Mouse (Mus musculus) CH12.LX (cell line): ENCODE results near the gene Wnt3a. TPM values are rescaled to one million over a fixed set of nuclear protein-coding genes. Genes with fewer than 3 reads are reported as not detected.

Experiments used
- DNase-seq: peaks from one replicate; pipeline ENCODE4 v3.0.0-alpha.2; 2013; ENCODE audit errors: extremely low read depth
- H3K27ac ChIP-seq: 2 replicates; pipeline ENCODE4 v1.5.1; 2012; ENCODE audit warnings: low read depth, mild to moderate bottlenecking, control low read depth, moderate library complexity; ENCODE audit not compliant: insufficient read depth
- H3K27me3 ChIP-seq: replicated peaks from 2 replicates; pipeline ENCODE3; 2012; ENCODE audit warnings: inconsistent platforms
- H3K36me3 ChIP-seq, 2 experiments: replicated peaks in 1 of 2; 2 replicates each; pipeline versions ENCODE3 to v1.6.1; 2012; ENCODE audit warnings: inconsistent platforms in 1 of 2, low read length in 1 of 2, mild to moderate bottlenecking in 1 of 2, mixed read lengths in 1 of 2, moderate library complexity in 1 of 2; ENCODE audit not compliant: control insufficient read depth in 1 of 2, insufficient read depth in 1 of 2
- H3K4me1 ChIP-seq, 2 experiments: 2 replicates each; pipeline ENCODE4 v1.6.1; 2012; ENCODE audit warnings: inconsistent platforms in 1 of 2, moderate library complexity in 1 of 2; ENCODE audit not compliant: insufficient read depth in 2 of 2, control insufficient read depth in 1 of 2
- H3K4me2 ChIP-seq: 2 replicates; pipeline ENCODE4 v1.6.1; 2012; ENCODE audit warnings: low read depth, mild to moderate bottlenecking, control low read depth; ENCODE audit not compliant: poor library complexity, insufficient read depth, severe bottlenecking
- H3K4me3 ChIP-seq, 3 experiments: fragments of 150-350 bp in 1 of 3; sonication (generic) in 1 of 3; replicated peaks in 1 of 3; 2 replicates each; pipeline versions ENCODE3 to v1.5.1; 2011 to 2012; ENCODE audit warnings: low read depth in 2 of 3, low read length in 2 of 3, mild to moderate bottlenecking in 2 of 3, moderate library complexity in 2 of 3, control low read depth in 1 of 3, improper control_type of control experiment in 1 of 3, inconsistent platforms in 1 of 3, mixed read lengths in 1 of 3; ENCODE audit not compliant: poor library complexity in 1 of 3
- H3K79me2 ChIP-seq: replicated peaks from 2 replicates; pipeline ENCODE4 v1.6.1; 2012; ENCODE audit warnings: mild to moderate bottlenecking, moderate library complexity; ENCODE audit not compliant: control insufficient read depth, poor library complexity, insufficient read depth, severe bottlenecking; ENCODE audit errors: extremely low read depth
- H3K9ac ChIP-seq: 2 replicates; pipeline ENCODE4 v1.6.1; 2012; ENCODE audit warnings: low read depth, mild to moderate bottlenecking, control low read depth, moderate library complexity; ENCODE audit not compliant: insufficient read depth
- H3K9me3 ChIP-seq: replicated peaks from 2 replicates; pipeline ENCODE3; 2012; ENCODE audit warnings: low read length, inconsistent platforms, mixed read lengths
- BHLHE40 ChIP-seq: IDR thresholded peaks from 2 replicates; pipeline ENCODE4 v1.6.1; 2011; ENCODE audit warnings: mild to moderate bottlenecking, low read depth, low read length, improper control_type of control experiment
- CHD2 ChIP-seq: IDR thresholded peaks from 2 replicates; pipeline ENCODE4 v1.6.1; 2011; ENCODE audit warnings: low read length, improper control_type of control experiment
- CTCF ChIP-seq, 2 experiments: IDR thresholded peaks in 1 of 2; conservative IDR thresholded peaks in 1 of 2; 2 replicates each; pipeline ENCODE4 v1.5.1; 2011 to 2012; ENCODE audit warnings: low read depth in 2 of 2, low read length in 2 of 2, improper control_type of control experiment in 1 of 2, inconsistent platforms in 1 of 2, mild to moderate bottlenecking in 1 of 2, moderate library complexity in 1 of 2
- E2F4 ChIP-seq: IDR thresholded peaks from 2 replicates; pipeline ENCODE4 v1.6.1; 2011; ENCODE audit warnings: low read depth, low read length, improper control_type of control experiment; ENCODE audit not compliant: insufficient replicate concordance
- ELF1 ChIP-seq: IDR thresholded peaks from 2 replicates; pipeline ENCODE4 v1.6.1; 2014; ENCODE audit warnings: low read depth, mild to moderate bottlenecking, inconsistent platforms, low read length, improper control_type of control experiment
- EP300 ChIP-seq: IDR thresholded peaks from 2 replicates; pipeline ENCODE4 v1.6.1; 2011; ENCODE audit warnings: low read length, improper control_type of control experiment
- GABPA ChIP-seq: IDR thresholded peaks from 2 replicates; pipeline ENCODE4 v1.6.1; 2012; ENCODE audit warnings: low read depth, low read length, improper control_type of control experiment, inconsistent platforms; ENCODE audit not compliant: insufficient replicate concordance
- HCFC1 ChIP-seq: IDR thresholded peaks from 2 replicates; pipeline ENCODE4 v1.6.1; 2012; ENCODE audit warnings: low read depth, mild to moderate bottlenecking, inconsistent platforms, low read length, improper control_type of control experiment
- IRF4 ChIP-seq: IDR thresholded peaks from 2 replicates; pipeline ENCODE4 v1.6.1; 2014; ENCODE audit warnings: low read depth, mild to moderate bottlenecking, inconsistent platforms, low read length, improper control_type of control experiment
- JUN ChIP-seq: IDR thresholded peaks from 2 replicates; pipeline ENCODE4 v1.6.1; 2011; ENCODE audit warnings: low read depth, mild to moderate bottlenecking, low read length, improper control_type of control experiment, moderate library complexity; ENCODE audit not compliant: insufficient read depth
- JUND ChIP-seq: conservative IDR thresholded peaks from 2 replicates; pipeline ENCODE4 v1.6.1; 2011; ENCODE audit warnings: low read depth, low read length, improper control_type of control experiment
- KAT2A ChIP-seq: IDR thresholded peaks from 2 replicates; pipeline ENCODE4 v1.6.1; 2012; ENCODE audit warnings: low read length, improper control_type of control experiment, inconsistent platforms; ENCODE audit not compliant: insufficient replicate concordance
- MAFK ChIP-seq: IDR thresholded peaks from 2 replicates; pipeline ENCODE4 v1.6.1; 2011; ENCODE audit warnings: low read length, improper control_type of control experiment; ENCODE audit not compliant: insufficient replicate concordance
- MAX ChIP-seq: IDR thresholded peaks from 2 replicates; pipeline ENCODE4 v1.6.1; 2011; ENCODE audit warnings: low read length, improper control_type of control experiment
- MAZ ChIP-seq: IDR thresholded peaks from 2 replicates; pipeline ENCODE4 v1.6.1; 2012; ENCODE audit warnings: low read depth, mild to moderate bottlenecking, inconsistent platforms, low read length, improper control_type of control experiment, moderate library complexity
- MEF2A ChIP-seq: IDR thresholded peaks from 2 replicates; pipeline ENCODE4 v1.6.1; 2014; ENCODE audit warnings: low read depth, mild to moderate bottlenecking, inconsistent platforms, low read length, improper control_type of control experiment, borderline replicate concordance
- MXI1 ChIP-seq: IDR thresholded peaks from 2 replicates; pipeline ENCODE4 v1.6.1; 2011; ENCODE audit warnings: mild to moderate bottlenecking, low read depth, low read length, improper control_type of control experiment
- MYC ChIP-seq: IDR thresholded peaks from 2 replicates; pipeline ENCODE4 v1.6.1; 2011; ENCODE audit warnings: low read depth, mild to moderate bottlenecking, improper control_type of control experiment, low read length
- NELFE ChIP-seq: IDR thresholded peaks from 2 replicates; pipeline ENCODE4 v1.6.1; 2011; ENCODE audit warnings: low read depth, low read length, improper control_type of control experiment
- NRF1 ChIP-seq: IDR thresholded peaks from 2 replicates; pipeline ENCODE4 v1.6.1; 2014; ENCODE audit warnings: low read depth, mild to moderate bottlenecking, inconsistent platforms, low read length, improper control_type of control experiment, moderate library complexity
- PAX5 ChIP-seq: IDR thresholded peaks from 2 replicates; pipeline ENCODE4 v1.6.1; 2012; ENCODE audit warnings: low read length, inconsistent platforms, mixed read lengths
- POLR2A ChIP-seq: IDR thresholded peaks from 2 replicates; pipeline ENCODE4 v1.6.1; 2011; ENCODE audit warnings: low read depth, mild to moderate bottlenecking, improper control_type of control experiment, low read length
- POLR2AphosphoS2 ChIP-seq: IDR thresholded peaks from 2 replicates; pipeline ENCODE4 v1.6.1; 2011; ENCODE audit warnings: low read depth, low read length, improper control_type of control experiment
- RAD21 ChIP-seq: IDR thresholded peaks from 2 replicates; pipeline ENCODE4 v1.6.1; 2011; ENCODE audit warnings: low read depth, mild to moderate bottlenecking, low read length, improper control_type of control experiment, moderate library complexity
- RCOR1 ChIP-seq: conservative IDR thresholded peaks from 2 replicates; pipeline ENCODE4 v1.6.1; 2012; ENCODE audit warnings: low read depth, mild to moderate bottlenecking, inconsistent platforms, low read length, improper control_type of control experiment
- SIN3A ChIP-seq: IDR thresholded peaks from 2 replicates; pipeline ENCODE4 v1.6.1; 2012; ENCODE audit warnings: low read length, improper control_type of control experiment, inconsistent platforms
- TBP ChIP-seq: conservative IDR thresholded peaks from 2 replicates; pipeline ENCODE4 v1.6.1; 2011; ENCODE audit warnings: low read depth, low read length, improper control_type of control experiment
- TCF12 ChIP-seq: IDR thresholded peaks from 2 replicates; pipeline ENCODE4 v1.6.1; 2014; ENCODE audit warnings: low read depth, mild to moderate bottlenecking, inconsistent platforms, low read length, improper control_type of control experiment
- UBTF ChIP-seq: IDR thresholded peaks from 2 replicates; pipeline ENCODE4 v1.6.1; 2012; ENCODE audit warnings: low read depth, mild to moderate bottlenecking, inconsistent platforms, low read length, improper control_type of control experiment, moderate library complexity
- USF1 ChIP-seq: IDR thresholded peaks from 2 replicates; pipeline ENCODE4 v1.6.1; 2014; ENCODE audit warnings: low read depth, mild to moderate bottlenecking, inconsistent platforms, low read length, improper control_type of control experiment
- ZKSCAN1 ChIP-seq: IDR thresholded peaks from 2 replicates; pipeline ENCODE4 v1.6.1; 2012; ENCODE audit warnings: low read depth, inconsistent platforms, low read length, improper control_type of control experiment, borderline replicate concordance
- ZMIZ1 ChIP-seq: IDR thresholded peaks from 2 replicates; pipeline ENCODE4 v1.6.1; 2012; ENCODE audit warnings: low read depth, mild to moderate bottlenecking, inconsistent platforms, low read length, improper control_type of control experiment
- ZNF384 ChIP-seq: IDR thresholded peaks from 2 replicates; pipeline ENCODE4 v1.6.1; 2012; ENCODE audit warnings: low read depth, low read length, improper control_type of control experiment, inconsistent platforms
- dilution Hi-C: fragments of 300-500 bp; cut with MboI; formaldehyde crosslinking; loops from 2 replicates; pipeline ENCODE4 v1.14.3; 2020; ENCODE audit warnings: low sequenced_read_pairs; ENCODE audit not compliant: extremely low pct_unique_long_range_greater_than_20kb, extremely low pct_ligation_motif_present
- in situ Hi-C: fragments of 300-500 bp; cut with MboI; formaldehyde crosslinking; loops from 3 replicates; pipeline ENCODE4 v1.14.3; 2019; ENCODE audit warnings: low sequenced_read_pairs, low pct_ligation_motif_present, low pct_unique_long_range_greater_than_20kb, mixed read lengths
- polyA plus RNA-seq: library from polyadenylated mRNA; unstranded; fragments of >175 nt; gene quantifications from 2 replicates; pipeline ENCODE4 v1.2.1, GENCODE M21; 2012; ENCODE audit warnings: low read depth; ENCODE audit not compliant: insufficient read length
- total RNA-seq, 2 experiments: library from RNA; depleted of rRNA; stranded (reverse); fragments of 300-350 nt in 1 of 2; fragments of >200 nt in 1 of 2; gene quantifications; 2 replicates each; pipeline ENCODE4 v1.2.3; 2012 to 2014

Gene Wnt3a
- total and polyA plus RNA-seq, 3 experiments, result not detected

DNA sequence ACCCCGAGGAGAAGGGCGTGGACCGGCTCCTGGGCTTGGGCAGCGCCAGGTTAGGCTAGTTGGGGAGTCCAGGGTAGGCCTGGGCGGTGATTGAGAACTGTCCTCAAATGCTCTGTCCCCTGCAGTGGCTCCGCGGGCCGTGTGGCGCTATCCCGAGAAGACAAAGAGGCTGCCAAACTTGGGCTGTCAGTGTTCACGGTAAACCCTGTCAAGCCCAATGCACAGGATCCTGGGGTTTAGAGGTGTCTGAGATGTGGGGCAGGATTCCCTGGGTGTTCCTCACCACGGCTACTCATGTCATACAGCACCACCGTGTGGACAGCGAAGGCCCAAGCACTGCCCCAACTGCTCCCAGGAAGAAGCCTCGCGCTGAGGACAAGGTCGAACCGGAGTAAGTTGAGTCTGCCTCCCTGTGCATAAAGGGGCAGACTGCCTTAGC lies 81.5 kb downstream of the Wnt3a start (continued):
- TF ChIP-seq TCF12 (0 out of 2 replicates have a peak, but pooled peaks have one; percentile 27), POLR2AphosphoS2 (no peak)

DNA sequence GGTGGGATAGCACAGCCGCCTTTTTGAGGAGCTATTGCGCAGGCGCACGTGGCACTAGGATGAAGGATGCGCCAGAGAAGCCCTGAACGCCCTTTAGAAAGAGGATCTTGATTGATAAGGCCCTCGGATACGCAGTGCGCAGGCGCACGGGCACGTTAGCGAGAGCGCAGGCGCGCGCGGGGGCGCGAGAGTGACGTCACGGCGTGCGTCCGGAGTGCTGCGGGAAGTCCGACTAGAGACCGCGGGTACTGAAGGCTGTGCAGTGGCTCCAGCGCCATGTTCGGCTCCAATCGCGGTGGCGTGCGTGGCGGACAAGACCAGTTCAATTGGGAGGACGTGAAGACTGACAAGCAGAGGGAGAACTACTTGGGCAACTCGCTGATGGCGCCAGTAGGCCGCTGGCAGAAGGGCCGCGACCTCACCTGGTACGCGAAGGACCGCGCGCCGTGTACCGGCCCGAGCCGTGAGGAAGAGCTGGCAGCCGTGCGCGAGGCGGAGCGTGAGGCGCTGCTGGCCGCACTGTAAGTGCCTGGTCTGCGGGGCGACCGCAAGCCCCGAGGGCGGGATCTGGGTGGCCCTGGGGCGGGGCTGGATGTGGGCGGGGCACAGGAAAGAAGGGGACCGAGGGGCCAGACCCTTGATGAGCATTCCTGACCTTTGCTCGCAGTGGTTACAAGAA lies 82.3 kb downstream of the Wnt3a start, which contains the start of gene 2310033P09Rik:
Gene 2310033P09Rik (plus strand): TSS at position 169 of the 679 bp plus-strand sequence.
- DNase-seq, result peak; percentile 98
- TF ChIP-seq ZKSCAN1 (0 out of 2 replicates have a peak, but pooled peaks have one; percentile 3), BHLHE40 (no peak; the same call in 1 of the 2 replicates), MEF2A (peak; percentile 49), IRF4 (peak; percentile 17; the same call in 1 of the 2 replicates), MAZ (no peak; the same call in 1 of the 2 replicates), JUND (peak; percentile 66; the same call in 1 of the 2 replicates), ZNF384 (no peak), UBTF (no peak), POLR2A (peak; percentile 96), MAX (peak; percentile 96), MYC (peak; percentile 82), RCOR1 (peak; percentile 76; the same call in 1 of the 2 replicates), HCFC1 (peak; percentile 87), ZMIZ1 (peak; percentile 83; the same call in 1 of the 2 replicates), GABPA (no peak), PAX5 (no peak), ELF1 (peak; percentile 88), MXI1 (peak; percentile 83), E2F4 (peak; percentile 90; the same call in 1 of the 2 replicates), RAD21 (no peak), CTCF (conservative IDR thresholded peaks at IDR 0.05 in 1 of 2, IDR thresholded peaks at IDR 0.05 in 1 of 2; ENCODE audit: low read depth in 2 of 2, low read length in 2 of 2) (no peak), NELFE (peak; percentile 95), CHD2 (peak; percentile 33), MAFK (no peak), KAT2A (peak; percentile 74; the same call in 1 of the 2 replicates), USF1 (no peak), TBP (peak; percentile 54), POLR2AphosphoS2 (peak; percentile 91), EP300 (no peak), SIN3A (0 out of 2 replicates have a peak, but pooled peaks have one; percentile 56), JUN (peak; percentile 56; the same call in 1 of the 2 replicates), TCF12 (peak; percentile 84), NRF1 (peak; percentile 96)
- no peaks in the 10 kb centered on the region for H3K27me3 ChIP-seq
- peak within 1 kb of the TSS; percentile 74 to 83 (median 81) for H3K4me3 ChIP-seq
- in situ Hi-C loops, result no loop called here
- dilution Hi-C loops, result no loop called here
- peak within 1 kb of the TSS; percentile 91 for H3K4me2 ChIP-seq
- H3K4me1 ChIP-seq, result peaks cover 5 to 46% of the 10 kb centered on the region in 2 experiments; a peak in 3 of 4 replicates
- no peaks in the 10 kb centered on the region for H3K9me3 ChIP-seq
- peaks cover 61 to 76% of the 10 kb centered on the region in 2 experiments for H3K36me3 ChIP-seq
- peak within 1 kb of the TSS; percentile 79 for H3K9ac ChIP-seq
- peaks cover 11% of the 10 kb centered on the region for H3K79me2 ChIP-seq
- peak within 1 kb of the TSS; percentile 80 for H3K27ac ChIP-seq
